Mouse (Mus musculus) neural tube, postnatal 0 days (tissue): ENCODE measurements around the gene Gm6899. TPM values are rescaled to one million over a fixed set of nuclear protein-coding genes. Genes with fewer than 3 reads are reported as not detected.

Source experiments
- polyA plus RNA-seq: library from polyadenylated mRNA; unstranded; fragments of >200 nt; fragmentation: Nextera tagmentation; extraction: Ambion mirVana; gene quantifications from 2 replicates; pipeline ENCODE4 v1.2.1, GENCODE M21; 2015

Gene Gm6899
- polyA plus RNA-seq: not detected in 2 replicates

GRCm38 (mm10) chr11:26593061-26594059 is at the start of gene Gm6899, which contains the start of gene Vrk2:
Gene Gm6899, plus strand, starts transcription at chr11:26593241.
Gene Vrk2, minus strand, starts transcription at chr11:26593999.

Other genes with a start within 250 kb of the Gm6899 start
- gene Fancl, start 207.1 kb upstream of the Gm6899 start, polyA plus RNA-seq: 15.9 and 16.1 TPM in 2 replicates
- gene Vrk2, start 758 bp downstream of the Gm6899 start, polyA plus RNA-seq: 2.0 and 2.1 TPM in 2 replicates